Mouse (Mus musculus) layer of hippocampus, adult 9-11 months (tissue): ENCODE measurements around the gene F12.
A peak's percentile ranks its signal among the peaks of the same experiment; 100 is the strongest.
"Not testable (repeated sequence)": the region's sequence is repeated elsewhere in the genome, so short reads cannot be mapped to it uniquely, and the experiment has no call there.

Source experiments
- DNase-seq: peaks from one replicate; pipeline ENCODE4 v3.0.0; 2022

The F12 gene

GRCm38 (mm10) chr13:55449679-55450441, 23.3 kb upstream of the F12 start:
- DNase-seq, result no peak

GRCm38 (mm10) chr13:55449205-55449604, 22.6 kb upstream of the F12 start:
- DNase-seq, result no peak

DNA sequence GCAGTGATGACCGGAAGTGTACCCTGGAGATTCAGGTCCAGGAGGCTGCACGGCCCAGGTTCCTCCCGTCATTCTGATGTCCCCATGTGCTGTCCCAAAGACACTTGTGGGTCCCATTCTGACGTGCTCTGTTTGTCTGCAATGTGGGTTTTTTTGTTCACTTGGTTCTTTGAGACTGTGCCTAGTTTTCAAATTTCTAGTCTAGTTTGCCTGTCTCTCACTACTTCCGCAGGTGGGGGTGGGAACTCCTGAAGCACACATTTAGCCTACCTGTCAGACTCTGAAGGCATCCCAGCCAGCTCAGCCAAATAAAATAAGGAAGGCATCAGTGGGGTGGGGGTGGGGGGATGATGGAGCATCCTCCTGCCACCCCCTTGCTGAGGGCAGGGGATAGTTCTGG, 21.5 kb upstream of the F12 start:
- no peak for DNase-seq

DNA sequence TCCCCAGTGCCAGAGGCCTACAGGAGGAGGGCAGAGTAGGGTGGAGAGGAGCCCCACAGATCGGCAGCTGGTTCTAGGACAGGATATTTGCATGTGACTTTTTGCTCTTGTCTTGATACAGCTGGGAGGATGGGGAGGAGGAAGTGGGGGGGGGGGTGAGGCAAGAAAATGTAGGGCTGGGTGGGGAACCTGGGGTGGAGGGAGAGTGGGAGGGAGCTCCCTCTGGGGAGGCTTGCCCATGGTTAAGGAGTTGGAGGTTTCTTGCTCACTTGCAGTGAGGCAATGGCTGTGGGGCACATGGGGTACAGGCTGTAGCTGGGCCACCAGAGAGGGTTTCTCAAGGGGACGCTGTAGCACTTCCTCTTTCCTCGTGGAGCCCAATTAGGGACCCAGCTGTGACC, 20.9 kb upstream of the F12 start:
- no peak for DNase-seq

DNA sequence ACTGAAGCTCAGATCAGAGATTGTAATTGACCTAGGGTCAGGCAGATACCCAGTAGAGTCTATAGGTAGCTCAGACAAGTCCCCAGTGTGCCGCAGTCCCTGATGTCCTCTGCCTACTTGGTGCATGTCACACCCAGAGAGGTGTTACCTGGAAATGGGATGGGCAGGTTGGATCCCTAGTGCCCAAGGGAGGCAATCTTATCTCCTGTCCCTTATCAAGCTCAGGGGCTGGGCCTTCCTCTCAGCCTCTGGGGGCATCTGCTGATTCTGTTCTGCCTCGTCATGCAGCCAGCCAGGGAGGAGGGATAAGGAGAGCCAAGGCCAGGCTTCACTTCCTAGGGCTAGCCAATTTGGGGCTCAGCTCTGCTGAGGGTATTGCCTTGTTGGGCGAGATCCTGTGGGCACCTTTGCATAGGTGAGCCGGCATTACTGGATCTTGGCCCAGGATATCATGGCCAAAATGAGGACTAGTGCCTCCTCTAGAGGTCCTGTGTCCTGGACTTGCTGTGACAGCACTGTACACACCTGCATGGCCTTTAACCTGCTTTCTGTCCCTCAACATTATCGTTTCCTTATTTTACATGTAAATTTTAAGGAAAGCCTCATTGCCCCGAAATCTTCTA, 20.0 kb upstream of the F12 start:
- no peak for DNase-seq

GRCm38 (mm10) chr13:55445361-55446091, 18.9 kb upstream of the F12 start:
- no peak for DNase-seq

GRCm38 (mm10) chr13:55444937-55445315, 18.3 kb upstream of the F12 start, which contains the start of gene Grk6:
Gene Grk6, plus strand, starts transcription at chr13:55445072.
- DNase-seq, result peak; percentile 100

DNA sequence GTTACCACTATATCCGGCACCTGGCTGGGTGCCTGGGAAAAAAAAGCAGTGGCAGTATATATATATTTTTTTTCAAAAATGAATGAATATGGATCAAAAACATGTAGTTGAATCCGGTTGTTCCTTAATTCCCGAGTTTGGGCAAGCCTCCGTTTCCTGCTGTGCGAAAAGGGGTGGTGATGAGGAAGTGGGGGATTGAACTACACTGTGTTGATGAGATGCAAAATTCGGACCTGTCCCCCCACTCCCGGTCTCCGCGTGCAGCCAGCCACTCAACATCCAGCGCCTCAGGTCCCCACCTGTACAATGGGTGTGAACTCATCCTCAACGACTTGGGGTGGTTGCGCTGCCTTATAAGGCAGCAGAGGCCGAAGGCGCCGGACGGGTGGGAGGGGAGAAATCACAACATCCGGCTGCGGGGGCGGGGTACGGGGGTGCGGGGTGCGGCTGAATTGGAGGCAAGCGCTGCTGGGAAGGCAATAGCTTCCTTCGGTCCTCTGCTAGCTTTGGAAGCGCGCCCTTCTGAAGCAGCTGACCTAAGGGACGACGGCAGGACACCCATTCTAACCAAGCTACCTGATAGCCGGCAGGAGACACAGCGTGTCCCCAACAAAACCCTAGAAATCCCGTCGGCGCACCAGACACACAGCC, 17.8 kb upstream of the F12 start:
- peak; percentile 47 for DNase-seq

- DNase-seq, result no peak
These were observed 17.2 kb upstream of the F12 start for GRCm38 (mm10) chr13:55443799-55444285.

DNA sequence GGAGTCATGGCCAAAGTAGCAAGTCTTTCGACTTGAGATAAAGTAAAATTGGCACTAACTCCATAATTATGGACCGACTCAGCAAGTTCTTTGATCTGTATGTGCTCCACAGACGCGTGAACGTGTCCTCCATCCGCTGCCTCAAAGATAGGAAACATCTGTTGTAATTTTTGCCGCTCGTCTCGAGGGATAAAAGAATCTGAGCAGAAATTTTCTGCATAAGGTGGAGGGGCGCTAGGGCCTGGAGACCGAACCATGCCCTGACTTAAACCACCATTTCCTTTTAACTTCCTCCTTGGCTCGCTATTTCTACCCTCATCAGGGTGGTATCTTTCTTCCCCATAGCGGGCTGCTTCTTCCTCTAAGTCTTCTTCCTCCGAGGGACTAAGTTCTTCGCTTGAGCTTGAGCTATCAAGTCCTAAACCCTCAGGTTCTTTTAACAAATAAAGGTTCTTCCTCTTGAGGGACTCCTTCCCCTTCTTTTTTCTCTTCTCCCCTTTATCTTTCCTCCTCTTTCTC, 10.6 kb upstream of the F12 start:
- not testable (repeated sequence) for DNase-seq

DNA sequence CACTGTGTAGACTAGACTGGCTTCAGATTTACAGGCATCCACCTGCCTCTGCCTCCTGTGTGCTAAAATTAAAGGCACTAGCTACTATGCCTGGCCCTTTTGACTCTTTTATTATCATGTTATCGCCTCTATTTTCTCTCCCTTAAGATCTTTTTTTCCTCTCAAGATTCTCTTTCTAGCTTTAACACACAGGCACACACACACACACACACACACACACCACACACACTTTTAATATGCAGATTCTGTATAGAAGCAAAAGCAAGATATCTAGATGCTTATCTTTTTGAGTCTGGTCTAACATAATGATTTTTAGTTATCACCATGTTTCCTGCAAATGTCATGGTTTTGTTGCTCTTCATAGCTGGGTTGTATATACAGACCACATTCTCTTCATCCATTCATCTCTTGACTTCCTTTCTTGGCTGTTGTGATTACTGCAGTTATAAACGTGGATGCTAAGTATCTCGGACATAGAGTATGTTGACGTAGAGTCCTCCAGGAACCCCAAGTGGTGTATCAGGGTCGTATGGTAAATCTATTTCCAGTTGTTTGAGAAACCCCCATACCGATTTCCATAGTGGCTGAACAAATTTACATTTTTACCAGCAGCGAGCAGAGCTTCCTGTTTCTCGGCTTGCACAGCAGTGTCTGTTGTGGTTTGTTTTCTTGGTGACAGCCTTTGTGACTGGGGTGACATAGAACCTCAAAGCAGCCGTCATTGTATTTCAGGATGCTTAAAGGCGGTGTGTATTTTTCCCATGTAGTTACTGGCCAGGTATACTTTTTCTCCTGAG, 5.5 kb upstream of the F12 start:
- DNase-seq, result no peak

DNA sequence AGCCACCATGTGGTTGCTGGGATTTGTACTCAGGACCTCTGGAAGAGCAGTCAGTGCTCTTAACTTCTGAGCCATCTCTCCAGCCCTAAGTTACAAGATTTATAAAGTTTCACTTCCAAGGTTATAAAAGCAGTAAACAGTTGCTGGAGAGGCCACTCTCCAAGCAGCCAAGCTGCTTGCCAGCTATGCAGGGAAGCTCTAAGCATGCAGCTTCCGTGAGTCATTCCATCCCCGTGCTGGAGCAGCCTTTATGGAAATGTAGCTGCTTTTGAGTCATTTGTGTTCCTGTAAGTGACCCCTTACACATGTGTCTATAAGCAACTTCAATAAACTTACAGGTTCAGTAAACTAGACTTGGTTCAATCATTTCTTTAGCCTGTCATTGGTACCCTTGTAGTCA, 4.0 kb upstream of the F12 start:
- no peak for DNase-seq

DNA sequence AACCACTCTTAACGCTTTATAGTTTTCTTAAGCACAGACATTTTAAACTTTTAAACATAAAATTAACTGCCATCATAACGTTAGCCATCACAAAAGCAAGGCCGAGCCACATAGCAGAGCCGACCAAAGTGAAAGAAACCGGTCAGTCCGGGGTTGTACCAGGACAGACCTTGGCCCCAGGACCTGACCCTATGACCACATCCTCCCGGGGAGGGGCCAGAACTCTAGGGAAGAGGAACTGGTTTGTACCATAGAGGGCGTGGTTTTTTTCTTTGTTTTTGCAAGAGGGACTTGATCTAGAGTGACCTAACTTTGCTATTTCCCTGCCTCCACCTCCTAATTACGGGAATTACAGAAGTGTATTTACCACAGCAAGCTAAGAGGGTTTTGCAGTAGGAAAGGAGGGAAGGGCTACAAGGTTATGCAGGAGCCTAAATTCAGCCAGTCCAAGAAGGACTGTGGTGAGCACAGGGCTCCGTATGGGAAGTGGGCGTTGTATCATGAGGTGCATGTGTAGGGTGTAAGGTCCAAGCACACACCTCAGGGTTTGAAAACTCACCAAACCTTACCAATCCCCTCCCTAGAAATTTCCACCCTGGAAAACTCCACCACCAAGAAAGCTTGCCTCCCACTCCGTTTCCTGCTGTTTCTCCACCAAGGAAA, 2.8 kb upstream of the F12 start:
- DNase-seq, result no peak

DNA sequence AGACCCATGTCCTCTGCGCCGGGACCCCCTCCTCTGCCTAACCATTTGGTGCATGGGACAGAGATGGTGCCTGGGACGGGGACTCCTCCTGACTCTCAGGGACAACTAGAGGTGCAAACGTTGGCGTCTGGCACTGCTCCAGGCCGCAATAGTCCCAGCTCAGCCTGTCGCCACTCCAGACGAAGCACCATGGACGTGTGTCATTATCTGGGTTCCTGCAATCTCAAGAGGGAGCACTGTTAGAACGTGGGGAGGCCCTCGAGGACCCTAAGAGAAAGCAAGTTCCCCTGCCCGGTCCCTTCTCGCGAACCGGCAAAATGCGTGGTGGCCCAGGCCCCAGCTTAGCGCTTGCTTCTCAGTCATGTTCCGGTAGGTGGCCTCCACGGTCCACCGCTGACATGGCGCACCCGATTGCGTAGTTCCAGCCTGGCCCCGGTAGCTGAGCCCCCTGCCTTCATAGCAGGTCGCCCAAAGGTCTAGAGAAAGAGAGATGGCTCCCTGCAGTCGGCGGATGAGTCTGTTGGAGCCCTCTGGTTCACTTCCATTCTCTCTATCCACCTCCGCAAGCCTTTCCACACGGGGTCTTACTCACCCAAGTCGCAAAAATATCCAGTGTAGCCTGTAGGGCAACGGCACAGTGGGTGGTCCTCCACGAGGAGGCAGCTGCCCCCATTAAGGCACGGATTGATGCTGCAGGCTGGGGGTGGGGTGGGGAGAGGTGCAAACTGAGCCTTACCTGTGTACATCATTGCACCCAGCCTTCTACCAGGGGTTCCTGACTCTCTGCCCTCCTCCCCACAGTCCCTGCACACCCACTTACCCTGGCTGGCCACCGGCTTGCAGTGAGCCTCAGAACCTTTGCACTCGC, 5.4 kb downstream of the F12 start:
- peak; percentile 63 for DNase-seq

GRCm38 (mm10) chr13:55420018-55420932, 6.3 kb downstream of the F12 start:
- DNase-seq, result no peak

GRCm38 (mm10) chr13:55419142-55419541, 7.5 kb downstream of the F12 start:
- no peak for DNase-seq

DNA sequence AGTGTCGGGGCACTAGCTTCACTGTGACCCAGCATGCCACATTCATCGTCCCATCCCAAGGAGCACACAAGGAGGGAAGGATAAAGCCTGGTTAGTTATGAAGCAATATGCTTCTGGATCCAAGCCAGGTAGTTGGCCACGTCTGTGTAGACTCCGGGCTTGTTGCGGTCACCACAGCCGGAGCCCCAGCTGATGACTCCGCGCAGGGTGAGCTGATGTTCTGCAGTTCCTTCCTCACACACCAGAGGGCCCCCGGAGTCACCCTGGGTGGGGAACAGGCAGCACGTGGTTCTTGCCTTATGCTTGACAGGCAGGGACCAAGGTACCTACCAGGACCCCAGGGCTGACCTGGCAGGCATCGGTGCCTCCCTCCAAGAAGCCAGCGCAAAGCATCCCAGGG, 8.6 kb downstream of the F12 start:
- DNase-seq, result peak; percentile 71

GRCm38 (mm10) chr13:55414743-55415380, 11.7 kb downstream of the F12 start, which contains the start of gene Pfn3:
Gene Pfn3, minus strand, starts transcription at chr13:55415232.
- DNase-seq, result peak; percentile 82

- no peak for DNase-seq
These were observed 13.3 kb downstream of the F12 start for GRCm38 (mm10) chr13:55413333-55413732.
